11 mouse cellular contexts compared by ENCODE assay signal in the genomic region with DNA sequence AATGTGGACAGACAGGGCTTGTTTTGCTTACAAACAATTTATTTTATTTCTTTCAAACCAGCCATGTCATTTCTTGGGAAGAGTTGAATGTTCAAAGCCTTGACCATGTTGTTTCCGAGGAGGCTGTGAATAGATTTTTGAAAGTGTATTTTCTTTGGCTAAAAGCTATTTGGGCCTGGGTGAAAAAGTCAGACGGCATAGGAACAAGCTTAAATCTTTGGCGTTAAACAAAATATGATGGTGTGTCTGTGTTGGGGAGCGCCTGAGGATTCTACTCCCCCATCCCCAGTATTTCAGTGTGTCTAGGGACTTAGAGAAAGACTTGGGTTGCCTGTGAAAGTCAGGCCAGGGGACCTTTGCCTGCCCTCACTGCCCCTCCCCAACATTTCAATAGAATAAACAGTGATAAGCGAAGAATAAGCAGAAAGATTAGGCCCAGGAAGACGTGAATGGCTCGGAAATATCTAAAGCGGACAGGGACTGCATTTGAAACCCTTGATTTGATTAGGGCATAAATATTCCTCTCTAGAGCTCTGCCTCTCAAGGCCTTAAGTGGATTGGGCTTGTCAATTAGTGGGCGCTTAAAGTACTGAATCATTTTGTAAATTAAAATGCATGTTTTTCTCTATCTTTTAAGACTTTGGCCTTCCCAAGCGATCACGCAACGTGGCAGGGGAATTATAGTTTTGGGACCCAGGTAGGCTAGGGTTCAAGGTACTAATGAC. TPM values are rescaled to one million over a fixed set of nuclear protein-coding genes. Genes with fewer than 3 reads are reported as not detected.
DNase-seq lines count a peak whose midpoint lies in the region; ATAC-seq and TF ChIP-seq lines count a peak whose summit lies in the region.
"Had no signal": no experiment of that assay in that cellular context is flagged by ENCODE, and none has a peak within 500 bp of the region (broad histone marks: within the 10 kb centered on the region; RNA-seq: fewer than 3 reads in every experiment).

No protein-coding gene starts in this region.

- WGBS in heart, adult 2 months: 62% methylated on average over 12 of the region's 12 CpGs
- 29% methylated on average over 12 of the region's 12 CpGs for WGBS in liver, adult 2 months
- WGBS in intestine, embryonic 15.5 days: 35% methylated on average over 12 of the region's 12 CpGs
- WGBS in neural tube, embryonic 12.5 days: 6% methylated on average over 12 of the region's 12 CpGs
- WGBS in thymus, adult 2 months: 49% methylated on average over 12 of the region's 12 CpGs

- no peak for TF ChIP-seq EP300 in heart, adult 2 months (IDR thresholded peaks at IDR 0.05; ENCODE audit: insufficient read depth, low read depth, low read length)

- TF ChIP-seq POLR2A in heart, adult 2 months (IDR thresholded peaks at IDR 0.05; ENCODE audit: insufficient read depth, low read depth, low read length): no peak
- no peak for TF ChIP-seq POLR2A in liver, adult 2 months (IDR thresholded peaks at IDR 0.05; ENCODE audit: extremely low read depth, insufficient read depth, low read length)
- no peak for TF ChIP-seq POLR2A in thymus, adult 2 months (IDR thresholded peaks at IDR 0.05; ENCODE audit: control insufficient read depth, extremely low read depth, insufficient read depth, low read length, poor library complexity)

- H3K4me2 ChIP-seq in intestine, embryonic 15.5 days (replicated peaks): peak overlapping the region; percentile 92
- peak overlapping the region; percentile 60; the same call in 1 of the 2 replicates for H3K4me2 ChIP-seq in neural tube, embryonic 12.5 days (replicated peaks)

- intact Hi-C loops in heart, adult 2 months (cut with DNase I): loop anchor here (5.0 kb wide), 3 partner anchors 617 to 797 kb away; no protein-coding TSS in a partner anchor

- H3K9me3 ChIP-seq in intestine, embryonic 15.5 days: no peaks in the 10 kb centered on the region
- no peaks in the 10 kb centered on the region for H3K9me3 ChIP-seq in neural tube, embryonic 12.5 days

- no peaks in the 10 kb centered on the region for H3K27me3 ChIP-seq in heart, adult 2 months (ENCODE audit: control insufficient read depth, insufficient read depth, low read length)
- no peaks in the 10 kb centered on the region for H3K27me3 ChIP-seq in liver, adult 2 months (ENCODE audit: control insufficient read depth, insufficient read depth, low read length)
- no peaks in the 10 kb centered on the region for H3K27me3 ChIP-seq in intestine, embryonic 15.5 days (replicated peaks)
- peaks cover 96% of the 10 kb centered on the region for H3K27me3 ChIP-seq in neural tube, embryonic 12.5 days (replicated peaks)
- peaks cover 16% of the 10 kb centered on the region for H3K27me3 ChIP-seq in thymus, adult 2 months (ENCODE audit: control insufficient read depth, insufficient read depth, low read length)

- ATAC-seq in intestine, embryonic 15.5 days: no peak
- ATAC-seq in neural tube, embryonic 12.5 days (ENCODE audit: low FRiP score, low read depth): no peak

- H3K36me3 ChIP-seq in heart, adult 2 months (ENCODE audit: control insufficient read depth, insufficient read depth, low read length): peaks cover 20% of the 10 kb centered on the region
- H3K36me3 ChIP-seq in liver, adult 2 months (ENCODE audit: control insufficient read depth, insufficient read depth, low read length): peaks cover 23% of the 10 kb centered on the region
- H3K36me3 ChIP-seq in intestine, embryonic 15.5 days: no peaks in the 10 kb centered on the region; the same call in 1 of the 2 replicates
- H3K36me3 ChIP-seq in neural tube, embryonic 12.5 days: no peaks in the 10 kb centered on the region
- H3K36me3 ChIP-seq in thymus, adult 2 months (ENCODE audit: control insufficient read depth, insufficient read depth, low read length): no peaks in the 10 kb centered on the region

- H3K27ac ChIP-seq in heart, adult 2 months: peak overlapping the region; percentile 26; the same call in 1 of the 2 replicates
- H3K27ac ChIP-seq in liver, adult 2 months (replicated peaks; ENCODE audit: insufficient read depth, low read depth, low read length): peak overlapping the region; percentile 34; the same call in 1 of the 2 replicates
- 0 out of 2 replicates have a peak overlapping the region, but pooled peaks have one; percentile 11 for H3K27ac ChIP-seq in intestine, embryonic 15.5 days
- no peak overlapping the region for H3K27ac ChIP-seq in neural tube, embryonic 12.5 days
- H3K27ac ChIP-seq in thymus, adult 2 months (ENCODE audit: control insufficient read depth, insufficient read depth, low read length): no peak overlapping the region

- no peaks in the 10 kb centered on the region for H3K79me2 ChIP-seq in heart, adult 2 months (replicated peaks; ENCODE audit: control insufficient read depth, insufficient read depth, low read length)
- 0 out of 2 replicates have a peak, but pooled peaks cover 3% of the 10 kb centered on the region for H3K79me2 ChIP-seq in liver, adult 2 months (ENCODE audit: control insufficient read depth, insufficient read depth, low read length)

- no peak for DNase-seq in heart, adult 2 months
- DNase-seq in heart, postnatal 4 days: no peak
- peak; percentile 43 for DNase-seq in liver, adult 2 months (ENCODE audit: extremely low read depth, low read depth, low spot score)
- no peak for DNase-seq in liver
- no peak for DNase-seq in thymus, adult 2 months
- no peak for DNase-seq in layer of hippocampus, adult 9-11 months
- DNase-seq: B cell, adult 2 months; cerebellum, postnatal 10 days; spleen, adult 18-20 months had no signal

- H3K9ac ChIP-seq in heart, adult 2 months (ENCODE audit: low read depth, low read length): peak overlapping the region; percentile 29; the same call in 1 of the 2 replicates
- H3K9ac ChIP-seq in liver, adult 2 months (ENCODE audit: low read depth, low read length): peak overlapping the region; percentile 44
- H3K9ac ChIP-seq in intestine, embryonic 15.5 days: peak overlapping the region; percentile 33
- no peak overlapping the region for H3K9ac ChIP-seq in neural tube, embryonic 12.5 days

- peak overlapping the region; percentile 58 for H3K4me3 ChIP-seq in heart, adult 2 months
- H3K4me3 ChIP-seq in liver, adult 2 months (ENCODE audit: insufficient read depth, low read depth, low read length): peak overlapping the region; percentile 26
- peak overlapping the region; percentile 58 for H3K4me3 ChIP-seq in intestine, embryonic 15.5 days (replicated peaks)
- peak overlapping the region; percentile 13; the same call in 1 of the 2 replicates for H3K4me3 ChIP-seq in neural tube, embryonic 12.5 days
- no peak overlapping the region for H3K4me3 ChIP-seq in thymus, adult 2 months (ENCODE audit: control insufficient read depth, insufficient read depth, low read length)

- no peaks in the 10 kb centered on the region; the same call in 1 of the 2 replicates for H3K4me1 ChIP-seq in heart, adult 2 months (ENCODE audit: control insufficient read depth, insufficient read depth, low read length)
- H3K4me1 ChIP-seq in liver, adult 2 months (ENCODE audit: control insufficient read depth, insufficient read depth, low read length): no peaks in the 10 kb centered on the region
- peaks cover 7% of the 10 kb centered on the region; the same call in 1 of the 2 replicates for H3K4me1 ChIP-seq in intestine, embryonic 15.5 days (replicated peaks)
- H3K4me1 ChIP-seq in neural tube, embryonic 12.5 days: peaks cover 11% of the 10 kb centered on the region; the same call in 1 of the 2 replicates
- H3K4me1 ChIP-seq in thymus, adult 2 months (replicated peaks; ENCODE audit: control insufficient read depth, insufficient read depth, low read length): no peaks in the 10 kb centered on the region

- TF ChIP-seq CTCF in heart, adult 2 months (IDR thresholded peaks at IDR 0.05): no peak
- TF ChIP-seq CTCF in liver, adult 2 months (IDR thresholded peaks at IDR 0.05; ENCODE audit: low read depth, low read length): no peak
- TF ChIP-seq CTCF in thymus, adult 2 months (IDR thresholded peaks at IDR 0.05; ENCODE audit: borderline replicate concordance, control insufficient read depth, extremely low read depth, insufficient read depth, low read length, poor library complexity): no peak

RNA-seq across cellular contexts. Expression of a gene that starts 4.3 kb away (rescaled TPM):
- 10 to 100 TPM; 10.2 to 10.4 TPM for total RNA-seq in heart, adult 2 months (2021)
- polyA plus RNA-seq in heart, adult 2 months (2012; rRNA removed): 4.4 and 4.9 TPM in 2 replicates
- total RNA-seq in heart, postnatal 4 days (2021): 10 to 100 TPM; 14.4 to 15.8 TPM
- total RNA-seq in liver, adult 2 months (2014; rRNA removed): 7.7 and 8.2 TPM in 2 replicates
- polyA plus RNA-seq in liver, adult 2 months (2012; rRNA removed): 25.0 and 32.4 TPM in 2 replicates
- polyA plus RNA-seq in intestine, embryonic 15.5 days (2015; fragmentation: Nextera tagmentation; extraction: Ambion mirVana): 38.6 and 44.9 TPM in 2 replicates
- polyA plus RNA-seq in neural tube, embryonic 12.5 days (2016; fragmentation: Nextera tagmentation; extraction: Ambion mirVana): 8.6 and 11.0 TPM in 2 replicates
- polyA plus RNA-seq in thymus, adult 2 months (2012; rRNA removed): 2.1 and 3.2 TPM in 2 replicates

Comparison
In these comparisons a context has a peak if more than half of its experiments do, and no peak if none do; other contexts are left out.
1. H3K27ac ChIP-seq: peak in heart, adult 2 months (single experiment), liver, adult 2 months (single experiment) and intestine, embryonic 15.5 days (single experiment); none in neural tube, embryonic 12.5 days (single experiment) and thymus, adult 2 months (single experiment).